ENCODE assay signal across 19 mouse cellular contexts in genomic region chr12:96453374-96453773, GRCm38 (mm10).
DNase-seq lines count a peak whose midpoint lies in the region; ATAC-seq and TF ChIP-seq lines count a peak whose summit lies in the region.
"Had no signal": no experiment of that assay in that cellular context is flagged by ENCODE, and none has a peak within 500 bp of the region (broad histone marks: within the 10 kb centered on the region; RNA-seq: fewer than 3 reads in every experiment).

No protein-coding gene starts in this region.

- no peak overlapping the region for H3K4me3 ChIP-seq in kidney, embryonic 15.5 days (replicated peaks)
- no peak overlapping the region for H3K4me3 ChIP-seq in lung, postnatal 0 days (ENCODE audit: low read depth, low read length)
- H3K4me3 ChIP-seq: heart, embryonic 10.5 days; intestine, embryonic 15.5 days; liver, embryonic 15.5 days; midbrain, embryonic 13.5 days; neural tube, embryonic 12.5 days had no signal

- no peak for TF ChIP-seq CTCF in lung, postnatal 0 days (IDR thresholded peaks at IDR 0.05)

- no peak for TF ChIP-seq EP300 in lung, postnatal 0 days (IDR thresholded peaks at IDR 0.05)

- DNase-seq in kidney, adult 18-20 months, result no peak
- no peak for DNase-seq in lung, postnatal 0 days (ENCODE audit: low spot score)
- no peak for DNase-seq in lung, adult 18-20 months
- peak; percentile 66 for DNase-seq in embryo, embryonic 10.5 days (ENCODE audit: low spot score)
- DNase-seq in forelimb bud, embryonic 11.5 days (ENCODE audit: low read depth, low spot score), result peak; percentile 40
- no peak for DNase-seq in cerebellum, adult 11 months
- DNase-seq in layer of hippocampus, adult 9-10 months (ENCODE audit: low spot score), result no peak
- DNase-seq: adrenal gland, adult 2 months; B cell, adult 2 months; cerebellum, postnatal 10 days; gastrocnemius, postnatal 14 days; left cerebral cortex, postnatal 4 days had no signal

- H3K27me3 ChIP-seq in kidney, embryonic 15.5 days, result no peaks in the 10 kb centered on the region
- H3K27me3 ChIP-seq in lung, postnatal 0 days (replicated peaks; ENCODE audit: insufficient read depth, low read length), result no peaks in the 10 kb centered on the region
- H3K27me3 ChIP-seq: intestine, embryonic 15.5 days; liver, embryonic 15.5 days; midbrain, embryonic 13.5 days; neural tube, embryonic 12.5 days had no signal

- peak; percentile 62; the same call in 1 of the 2 replicates for ATAC-seq in kidney, embryonic 15.5 days (replicated peaks; ENCODE audit: low FRiP score)
- peak; percentile 33 for ATAC-seq in lung, postnatal 0 days
- ATAC-seq: forebrain, embryonic 16.5 days; intestine, embryonic 15.5 days; midbrain, embryonic 13.5 days had no signal

- H3K4me2 ChIP-seq in kidney, embryonic 15.5 days, result no peak overlapping the region
- no peak overlapping the region for H3K4me2 ChIP-seq in lung, postnatal 0 days (replicated peaks; ENCODE audit: low read depth, low read length)
- H3K4me2 ChIP-seq: intestine, embryonic 15.5 days; liver, embryonic 15.5 days; midbrain, embryonic 13.5 days; neural tube, embryonic 12.5 days had no signal

- WGBS in kidney, embryonic 15.5 days, result 14% methylated on average over 3 of the region's 3 CpGs
- 31% methylated on average over 3 of the region's 3 CpGs for WGBS in lung, postnatal 0 days

- peak overlapping the region; percentile 37; the same call in 1 of the 2 replicates for H3K27ac ChIP-seq in kidney, embryonic 15.5 days
- no peak overlapping the region for H3K27ac ChIP-seq in lung, postnatal 0 days (ENCODE audit: low read length)
- H3K27ac ChIP-seq: heart, embryonic 10.5 days; intestine, embryonic 15.5 days; liver, embryonic 15.5 days; midbrain, embryonic 13.5 days; neural tube, embryonic 12.5 days had no signal

- no peak overlapping the region for H3K9ac ChIP-seq in kidney, embryonic 15.5 days
- H3K9ac ChIP-seq in lung, postnatal 0 days (replicated peaks; ENCODE audit: low read depth), result no peak overlapping the region
- H3K9ac ChIP-seq: intestine, embryonic 15.5 days; liver, embryonic 15.5 days; midbrain, embryonic 13.5 days; neural tube, embryonic 12.5 days had no signal

- H3K9me3 ChIP-seq in kidney, embryonic 15.5 days (replicated peaks), result no peaks in the 10 kb centered on the region
- H3K9me3 ChIP-seq in lung, postnatal 0 days (ENCODE audit: low read length), result no peaks in the 10 kb centered on the region
- H3K9me3 ChIP-seq: heart, embryonic 10.5 days; intestine, embryonic 15.5 days; liver, embryonic 15.5 days; midbrain, embryonic 13.5 days; neural tube, embryonic 12.5 days had no signal

- H3K4me1 ChIP-seq in kidney, embryonic 15.5 days, result no peaks in the 10 kb centered on the region
- H3K4me1 ChIP-seq in lung, postnatal 0 days (ENCODE audit: insufficient read depth, low read depth, low read length), result no peaks in the 10 kb centered on the region
- H3K4me1 ChIP-seq: heart, embryonic 10.5 days; intestine, embryonic 15.5 days; liver, embryonic 15.5 days; midbrain, embryonic 13.5 days had no signal

- H3K36me3 ChIP-seq in kidney, embryonic 15.5 days, result no peaks in the 10 kb centered on the region
- H3K36me3 ChIP-seq in lung, postnatal 0 days (ENCODE audit: insufficient read depth, low read length), result no peaks in the 10 kb centered on the region
- H3K36me3 ChIP-seq: heart, embryonic 10.5 days; intestine, embryonic 15.5 days; liver, embryonic 15.5 days; midbrain, embryonic 13.5 days; neural tube, embryonic 12.5 days had no signal

Comparison
In these comparisons a context has a peak if more than half of its experiments do, and no peak if none do; other contexts are left out.
1. DNase-seq: peak in embryo, embryonic 10.5 days (single experiment) and forelimb bud, embryonic 11.5 days (single experiment); none in kidney, adult 18-20 months (single experiment), lung, postnatal 0 days (single experiment), lung, adult 18-20 months (0 of 2), cerebellum, adult 11 months (single experiment) and layer of hippocampus, adult 9-10 months (single experiment).